Comparison of ENCODE assay signal across 8 mouse cellular contexts in genomic region chr17:28232475-28233060, GRCm38 (mm10). TPM values are rescaled to one million over a fixed set of nuclear protein-coding genes. Genes with fewer than 3 reads are reported as not detected.
DNase-seq lines count a peak whose midpoint lies in the region; ATAC-seq lines count a peak whose summit lies in the region.

Gene Ppard, plus strand, starts transcription at chr17:28232700.

- peak; percentile 99 for DNase-seq in adipocyte (ENCODE audit: low spot score)
- DNase-seq in embryo, embryonic 10 days (ENCODE audit: low spot score) = peak; percentile 99
- DNase-seq in gastrocnemius, postnatal 14 days = peak; percentile 99
- peak; percentile 95 to 99 for DNase-seq in left cerebral cortex, postnatal 10 days (ENCODE audit: extremely low spot score in 1 of 2, low spot score in 2 of 2)
- peak; percentile 97 for DNase-seq in right cerebral cortex, postnatal 25 days
- peak; percentile 97 to 100 for DNase-seq in urinary bladder, postnatal 4 days (ENCODE audit: low spot score in 2 of 2)

- intact Hi-C loops in gastrocnemius, postnatal 14 days (cut with DNase I; ENCODE audit: low total_unique reads) = no loop called here
- intact Hi-C loops in left cerebral cortex, postnatal 10 days (cut with DNase I) = loop anchor here (2.0 to 5.0 kb wide), 2 partner anchors 60 to 76 kb away; no protein-coding TSS in a partner anchor

- ATAC-seq in inflammation-experienced regulatory T-cells, adult 6 months = peak; percentile 95
- peak; percentile 97 for ATAC-seq in megakaryocyte-erythroid progenitor cell, adult 5-6 weeks (replicated peaks; ENCODE audit: low FRiP score, low TSS enrichment, poor library complexity, severe bottlenecking)

RNA-seq across cellular contexts. Expression of gene Ppard, which starts in this region (rescaled TPM):
- 10 to 100 TPM; 29.2 to 29.5 TPM for total RNA-seq in gastrocnemius, postnatal 14 days (2021)
- polyA plus RNA-seq in inflammation-experienced regulatory T-cells, adult 6 months (2017; shearing (Covaris generic)) = 1 to 10 TPM; 2.5 to 3.8 (median 3.8) TPM
- total RNA-seq in left cerebral cortex, postnatal 10 days (2021) = 10 to 100 TPM; 19.4 to 23.8 TPM
- total RNA-seq in megakaryocyte-erythroid progenitor cell, adult 5-6 weeks (2014; fragmentation: Nextera tagmentation) = 7.6 and 9.7 TPM in 2 replicates
- 1.7 and 2.0 TPM in 2 replicates for total RNA-seq in megakaryocyte-erythroid progenitor cell, adult 5-6 weeks (2017)

Comparison
In these comparisons a context has a peak if more than half of its experiments do, and no peak if none do; other contexts are left out.
1. Peak in every context shown above with its lines: DNase-seq and ATAC-seq.